Mouse (Mus musculus) embryo, embryonic 9.5 days (tissue): ENCODE measurements at regions not wholly inside any gene's neighbourhood (a gene's known extent, or its start where the extent isn't known, plus 50 kb on each side); places are given as distances from the start of the nearest gene placed in this dataset.

ENCODE experiments used
- DNase-seq: peaks from one replicate; pipeline ENCODE4 v3.0.0-alpha.2; 2017; ENCODE audit errors: extremely low spot score

GRCm38 (mm10) chr6:31995977-31996376 is 54.1 kb upstream of the 1700012A03Rik start:
- no peak for DNase-seq

GRCm38 (mm10) chr6:31995249-31995648 is 54.8 kb upstream of the 1700012A03Rik start:
- no peak for DNase-seq

- DNase-seq, result no peak
Observed at GRCm38 (mm10) chr6:31985698-31986097, 64.3 kb upstream of the 1700012A03Rik start.

GRCm38 (mm10) chr6:31976705-31977104 is 73.3 kb upstream of the 1700012A03Rik start:
- no peak for DNase-seq

GRCm38 (mm10) chr6:31948063-31948481 is 102.0 kb upstream of the 1700012A03Rik start:
- DNase-seq, result no peak

- no peak for DNase-seq
Observed at GRCm38 (mm10) chr6:31946572-31946971, 103.5 kb upstream of the 1700012A03Rik start.

- DNase-seq, result no peak
Observed at GRCm38 (mm10) chr6:31945347-31945746, 104.7 kb upstream of the 1700012A03Rik start.

GRCm38 (mm10) chr6:31944546-31944945 is 105.5 kb upstream of the 1700012A03Rik start:
- no peak for DNase-seq

GRCm38 (mm10) chr6:31942696-31943095 is 107.3 kb upstream of the 1700012A03Rik start:
- DNase-seq, result no peak

- peak; percentile 83 for DNase-seq
Observed at GRCm38 (mm10) chr6:31938216-31938814, 111.7 kb upstream of the 1700012A03Rik start.

GRCm38 (mm10) chr6:31937146-31937545 is 112.9 kb upstream of the 1700012A03Rik start:
- DNase-seq, result no peak

GRCm38 (mm10) chr6:31934826-31935225 is 115.2 kb upstream of the 1700012A03Rik start:
- no peak for DNase-seq

GRCm38 (mm10) chr6:31933956-31934355 is 116.1 kb upstream of the 1700012A03Rik start:
- no peak for DNase-seq

GRCm38 (mm10) chr6:31933364-31933763 is 116.7 kb upstream of the 1700012A03Rik start:
- peak; percentile 24 for DNase-seq

GRCm38 (mm10) chr6:31931116-31931515 is 118.9 kb upstream of the 1700012A03Rik start:
- DNase-seq, result no peak

GRCm38 (mm10) chr6:31929165-31929564 is 120.9 kb upstream of the 1700012A03Rik start:
- no peak for DNase-seq

GRCm38 (mm10) chr6:31927181-31927580 is 122.9 kb upstream of the 1700012A03Rik start:
- no peak for DNase-seq

- no peak for DNase-seq
Observed at GRCm38 (mm10) chr6:31924669-31925046, 125.4 kb upstream of the 1700012A03Rik start.

- DNase-seq, result no peak
Observed at GRCm38 (mm10) chr6:31923951-31924668, 125.9 kb upstream of the 1700012A03Rik start.

- DNase-seq, result no peak
Observed at GRCm38 (mm10) chr6:31921561-31922152, 128.4 kb upstream of the 1700012A03Rik start.

GRCm38 (mm10) chr6:31917411-31918131 is 132.5 kb upstream of the 1700012A03Rik start:
- DNase-seq, result no peak

- DNase-seq, result no peak
Observed at GRCm38 (mm10) chr6:31901791-31902190, 148.3 kb upstream of the 1700012A03Rik start.
